Mouse (Mus musculus) right cerebral cortex, postnatal 4 days (tissue): ENCODE measurements around the gene Snap47.

Experiments used
- DNase-seq: peaks from one replicate; pipeline ENCODE4 v3.0.0-alpha.2; 2022

The Snap47 gene

GRCm38 (mm10) chr11:59366031-59366430 lies 85.0 kb downstream of the Snap47 start:
- no peak for DNase-seq

- DNase-seq, result no peak
Measured at GRCm38 (mm10) chr11:59364417-59364816, 86.6 kb downstream of the Snap47 start.

GRCm38 (mm10) chr11:59364007-59364406 lies 87.0 kb downstream of the Snap47 start:
- no peak for DNase-seq

GRCm38 (mm10) chr11:59361291-59361690 lies 89.7 kb downstream of the Snap47 start:
- no peak for DNase-seq
